Mouse (Mus musculus): ENCODE data around the gene Stub1.

The Stub1 gene

DNA sequence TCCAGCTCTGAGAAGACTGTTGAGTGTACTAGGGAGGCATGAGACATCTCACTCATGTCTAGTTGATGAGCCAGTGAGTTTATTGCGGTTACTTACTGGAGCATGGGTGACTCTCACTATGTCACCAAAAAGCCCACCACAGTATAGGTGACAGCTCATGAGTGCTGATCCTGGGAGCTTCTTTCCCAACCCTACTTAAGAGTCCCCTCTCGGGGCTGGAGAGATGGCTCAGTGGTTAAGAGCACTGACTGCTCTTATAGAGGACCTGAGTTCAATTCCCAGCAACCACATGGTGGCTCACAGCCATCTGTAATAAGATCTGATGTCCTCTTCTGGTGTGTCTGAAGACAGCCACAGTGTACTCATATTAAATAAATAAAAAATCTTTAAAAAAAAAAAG, 36.8 kb upstream of the Stub1 start:
- intact Hi-C loops (cut with DNase I), result no loop called here

DNA sequence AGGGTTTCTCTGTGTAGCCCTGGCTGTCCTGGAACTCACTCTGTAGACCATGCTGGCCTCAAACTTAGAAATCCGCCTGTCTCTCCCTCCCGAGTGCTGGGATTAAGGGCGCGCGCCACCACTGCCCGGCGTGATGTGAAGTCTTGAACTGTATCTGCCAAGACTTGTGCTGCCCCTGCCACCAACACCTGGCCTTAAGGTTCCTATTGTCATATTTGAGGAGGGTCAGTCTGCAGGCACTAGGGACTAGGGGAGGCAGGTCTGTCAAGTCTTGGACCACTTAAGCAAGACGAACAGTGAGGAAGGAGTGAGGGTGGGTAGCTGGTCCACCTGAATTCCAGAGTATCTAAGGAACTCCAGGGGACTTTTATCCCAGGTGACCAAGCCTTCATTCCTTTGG, 36.3 kb upstream of the Stub1 start:
- intact Hi-C loops (cut with DNase I), result no loop called here

DNA sequence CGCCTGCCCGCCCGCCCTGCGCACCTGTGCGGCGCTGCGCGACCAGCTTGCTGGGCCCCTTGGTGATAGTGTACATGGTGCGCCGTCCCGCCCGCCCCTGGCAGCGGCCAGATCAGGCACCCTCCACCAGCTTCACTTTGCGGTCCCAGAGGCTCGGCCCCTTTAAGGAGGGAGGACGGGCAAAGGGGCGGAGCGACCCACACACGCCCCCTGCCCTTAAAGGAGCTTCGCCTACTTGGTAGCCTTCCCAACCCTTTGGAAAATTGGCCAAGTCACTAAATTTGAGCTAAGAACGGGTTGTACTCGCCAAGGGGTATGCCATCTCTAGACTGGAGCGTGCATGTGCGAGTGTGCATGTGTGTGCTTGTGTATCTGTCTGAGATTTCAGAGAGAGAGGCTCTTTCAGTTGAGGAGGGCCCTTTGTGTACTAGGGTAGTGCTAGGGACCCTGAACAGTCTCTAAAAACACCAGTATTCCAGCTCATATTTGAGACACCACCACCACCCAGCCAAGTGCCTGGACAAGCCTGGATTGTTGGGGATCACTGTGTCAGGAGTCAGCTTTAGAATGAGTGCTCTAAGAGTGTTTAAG, 35.5 kb upstream of the Stub1 start, which contains the start of gene Mcrip2:
Mcrip2 (minus strand) TSS at position 164 of the 591 bp plus-strand sequence.
- intact Hi-C loops (cut with DNase I), result no loop called here

- intact Hi-C loops (cut with DNase I), result loop anchor here (2.0 kb wide), 1 partner anchor 31 kb away; the partner anchor contains the start of gene Rhbdl1
Observed at GRCm38 (mm10) chr17:25867836-25868600, 34.8 kb upstream of the Stub1 start.

- intact Hi-C loops (cut with DNase I), result loop anchor here (2.0 kb wide), 1 partner anchor 31 kb away; the partner anchor contains the start of gene Rhbdl1
Observed at GRCm38 (mm10) chr17:25867509-25867835, 34.3 kb upstream of the Stub1 start.

GRCm38 (mm10) chr17:25866172-25866571, 33.0 kb upstream of the Stub1 start:
- intact Hi-C loops (cut with DNase I), result loop anchor here (2.0 kb wide), 1 partner anchor 29 kb away; the partner anchor contains the start of gene Rhbdl1

- intact Hi-C loops (cut with DNase I), result no loop called here
Observed at GRCm38 (mm10) chr17:25865288-25865687, 32.1 kb upstream of the Stub1 start.

DNA sequence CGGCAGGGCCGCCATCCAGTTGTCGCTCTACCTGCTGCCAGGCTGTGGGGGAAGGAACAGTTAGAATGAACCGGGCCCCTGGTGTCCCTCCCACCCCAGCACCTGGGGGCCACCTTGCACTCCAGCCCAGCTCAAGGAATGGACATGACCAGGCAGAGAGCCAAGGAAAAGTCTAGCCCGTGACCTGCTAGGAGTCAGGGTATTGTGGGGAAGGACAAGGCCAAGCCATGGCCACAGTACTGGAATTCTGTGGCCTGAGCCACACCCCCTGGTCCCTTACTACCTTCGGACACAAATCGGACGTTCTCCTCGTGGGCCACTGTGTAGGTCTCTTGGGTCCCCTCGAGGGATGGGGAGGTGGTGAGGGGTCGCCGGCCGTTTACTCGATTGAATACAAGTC, 31.1 kb upstream of the Stub1 start:
- intact Hi-C loops (cut with DNase I), result no loop called here

GRCm38 (mm10) chr17:25863681-25864080, 30.5 kb upstream of the Stub1 start:
- intact Hi-C loops (cut with DNase I), result no loop called here

DNA sequence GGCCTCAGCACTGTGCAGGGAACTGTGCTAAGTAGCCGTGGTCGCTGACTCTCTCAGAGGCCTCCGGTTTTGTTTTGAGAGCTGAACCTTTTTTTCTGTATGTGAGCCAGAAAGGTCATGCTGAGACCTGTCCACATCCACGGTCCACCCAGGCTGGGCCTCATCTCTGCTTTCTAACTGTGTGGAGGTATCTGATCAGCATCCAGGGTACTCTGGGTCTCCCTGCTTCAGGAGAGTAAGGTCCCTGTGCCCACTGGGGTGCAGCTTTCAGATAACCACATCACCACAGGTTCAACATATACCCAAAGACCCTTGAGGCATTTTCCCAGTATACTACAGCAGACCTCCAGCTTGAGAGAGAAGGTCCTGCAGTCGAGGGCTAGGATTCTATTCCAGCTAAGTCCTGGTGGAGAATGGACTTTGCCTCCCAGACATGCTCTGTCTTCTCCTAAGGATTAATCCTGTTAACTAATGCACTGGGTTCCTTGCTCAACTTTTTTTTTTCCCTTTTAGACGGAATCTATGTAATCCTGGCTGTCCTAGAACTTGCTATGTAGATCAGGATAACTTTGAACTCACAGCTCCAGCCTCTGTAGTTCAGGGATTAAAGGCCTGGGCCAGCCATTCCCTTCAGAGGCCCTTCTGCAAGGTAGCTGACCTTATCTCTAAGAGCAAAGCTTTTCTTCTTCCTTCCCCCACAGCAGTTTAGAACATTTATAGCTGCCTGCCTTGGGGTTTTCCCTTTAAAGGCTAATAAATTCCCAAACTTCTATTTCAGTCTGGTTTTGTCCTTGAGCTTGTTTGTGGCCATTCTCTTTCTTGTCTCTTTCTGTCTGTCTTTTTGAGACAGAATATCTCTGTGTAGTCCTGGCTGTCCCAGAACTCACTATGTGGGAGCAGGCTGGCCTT, 28.8 kb upstream of the Stub1 start:
- intact Hi-C loops (cut with DNase I), result no loop called here

GRCm38 (mm10) chr17:25860832-25861703, 27.9 kb upstream of the Stub1 start, which contains the start of gene Wdr90:
Wdr90 (minus strand) TSS chr17:25861501.
- intact Hi-C loops (cut with DNase I), result no loop called here

GRCm38 (mm10) chr17:25860229-25860628, 27.0 kb upstream of the Stub1 start:
- intact Hi-C loops (cut with DNase I), result no loop called here

GRCm38 (mm10) chr17:25844396-25844901, 11.2 kb upstream of the Stub1 start, which contains the start of gene Rhot2:
Rhot2 (minus strand) TSS chr17:25844851.
- intact Hi-C loops (cut with DNase I), result no loop called here

DNA sequence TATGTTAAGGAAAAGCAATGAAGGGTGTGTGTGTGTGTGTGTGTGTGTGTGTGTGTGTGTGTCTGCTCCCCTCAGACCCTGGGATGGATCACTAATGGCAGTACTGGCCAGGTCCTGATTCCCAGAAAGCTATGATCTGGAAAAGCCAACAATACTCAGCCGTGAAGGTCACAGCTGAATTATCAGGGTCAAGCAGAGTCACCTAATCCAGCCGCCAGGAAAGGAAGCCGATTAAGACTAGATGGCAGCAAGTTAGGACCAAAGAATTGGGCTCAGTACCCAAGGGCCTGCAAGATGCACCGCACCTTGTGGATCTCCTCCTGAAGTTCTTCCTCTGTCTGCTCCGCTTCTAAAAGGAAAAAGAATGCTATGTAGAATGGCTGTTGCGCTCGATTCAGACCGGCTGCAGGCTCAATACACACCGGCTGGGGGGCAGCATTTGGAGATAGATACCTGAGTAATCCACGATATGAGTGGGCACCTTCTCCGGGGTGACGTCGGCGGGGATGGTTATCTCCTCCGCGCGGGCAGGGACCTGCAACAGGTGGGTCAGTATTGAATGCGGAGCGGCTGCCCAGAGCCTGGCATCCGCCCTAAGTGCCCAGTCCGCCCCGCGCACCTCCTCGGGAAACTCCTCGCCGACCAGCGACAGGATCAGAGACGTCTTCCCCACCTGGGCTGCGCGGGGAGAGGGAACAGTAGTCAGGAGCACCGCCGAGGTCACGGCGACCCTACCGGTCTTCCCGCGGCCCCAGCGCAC, 10.6 kb upstream of the Stub1 start:
- intact Hi-C loops (cut with DNase I), result no loop called here

DNA sequence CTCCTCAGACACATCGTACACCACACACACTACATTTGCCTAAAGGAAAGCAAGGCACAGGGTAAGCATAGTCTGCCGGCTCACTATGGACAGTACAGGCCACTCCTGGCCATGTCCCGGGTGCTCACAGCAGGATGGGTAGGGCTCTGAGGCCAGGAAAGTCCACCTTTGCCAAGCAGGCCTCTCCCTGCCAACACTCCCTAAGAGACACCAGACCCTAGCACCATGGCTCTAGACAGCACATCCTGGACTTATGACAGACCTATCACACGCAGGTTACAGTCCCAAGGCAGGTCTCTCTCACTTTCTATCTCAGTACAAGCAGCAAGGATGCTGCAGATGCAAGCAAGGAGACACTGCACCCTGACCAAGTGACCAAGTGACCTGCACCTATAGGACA, 9.9 kb upstream of the Stub1 start:
- intact Hi-C loops (cut with DNase I), result no loop called here

GRCm38 (mm10) chr17:25842509-25842908, 9.3 kb upstream of the Stub1 start:
- intact Hi-C loops (cut with DNase I), result no loop called here

DNA sequence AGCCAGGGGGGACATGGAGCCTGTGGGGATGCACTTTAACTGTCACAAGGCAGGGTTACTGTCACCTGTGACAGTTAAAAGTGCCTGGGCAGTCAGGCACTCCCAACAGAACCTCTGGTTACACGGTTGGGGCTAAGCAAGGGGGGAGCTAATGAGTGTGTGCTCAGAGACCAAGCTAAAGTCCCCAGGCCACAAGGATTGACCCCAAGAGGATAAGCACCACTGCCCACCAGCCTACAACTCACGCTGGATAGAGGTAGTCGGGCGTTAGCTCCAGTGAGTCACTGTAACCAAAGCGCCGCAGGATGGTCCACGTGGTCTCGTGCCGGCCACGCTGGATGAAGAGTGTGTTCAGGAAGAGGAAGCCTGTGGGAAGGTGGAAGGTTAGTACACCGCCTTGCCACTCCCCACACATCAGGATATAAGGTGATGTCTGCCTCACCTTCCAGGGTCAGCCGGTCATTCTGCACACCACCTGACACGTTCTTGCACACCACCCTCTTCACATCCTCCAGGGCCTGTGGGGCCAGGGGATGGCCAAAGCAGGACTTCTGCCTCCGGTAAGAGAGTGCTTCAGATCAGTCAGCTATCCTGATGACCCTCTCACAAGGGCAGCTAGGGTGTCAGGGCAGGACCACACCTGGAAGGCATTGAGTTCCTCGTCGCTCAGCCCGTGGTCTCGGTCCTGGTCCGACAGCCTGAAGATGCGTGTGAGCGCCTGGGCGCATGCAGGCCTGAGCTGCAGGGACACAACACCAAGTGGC, 8.1 kb upstream of the Stub1 start, which contains the start of gene Gm20683:
Gm20683 (minus strand) TSS at position 647 of the 764 bp plus-strand sequence.
- intact Hi-C loops (cut with DNase I), result no loop called here

GRCm38 (mm10) chr17:25840519-25840918, 7.3 kb upstream of the Stub1 start:
- intact Hi-C loops (cut with DNase I), result no loop called here
